Mouse (Mus musculus) right cerebral cortex, adult 18-20 months (tissue): ENCODE measurements around the gene Anks6.
"Not testable (repeated sequence)": the region's sequence is repeated elsewhere in the genome, so short reads cannot be mapped to it uniquely, and the experiment has no call there.

Source experiments
- DNase-seq: peaks from one replicate; pipeline ENCODE4 v3.0.0; 2022; ENCODE audit warnings: mixed read lengths

Gene Anks6

GRCm38 (mm10) chr4:47056791-47057509 lies at the start of gene Anks6:
Gene Anks6, minus strand, starts transcription at chr4:47057427.
- peak; percentile 81 for DNase-seq

GRCm38 (mm10) chr4:47103561-47103960 lies 46.3 kb upstream of the Anks6 start:
- no peak for DNase-seq

- DNase-seq = no peak
Measured at GRCm38 (mm10) chr4:47093647-47094046, 36.4 kb upstream of the Anks6 start.

- no peak for DNase-seq
Measured at GRCm38 (mm10) chr4:47093161-47093560, 35.9 kb upstream of the Anks6 start.

- no peak for DNase-seq
Measured at GRCm38 (mm10) chr4:47092387-47093021, 35.3 kb upstream of the Anks6 start.

GRCm38 (mm10) chr4:47091493-47092386 lies 34.5 kb upstream of the Anks6 start, which contains the start of gene Galnt12:
Gene Galnt12, plus strand, starts transcription at chr4:47091909.
- DNase-seq = peak; percentile 34

GRCm38 (mm10) chr4:47088671-47089070 lies 31.4 kb upstream of the Anks6 start:
- DNase-seq = no peak

- DNase-seq = no peak
Measured at GRCm38 (mm10) chr4:47083824-47084223, 26.6 kb upstream of the Anks6 start.

- no peak for DNase-seq
Measured at GRCm38 (mm10) chr4:47080647-47081010, 23.4 kb upstream of the Anks6 start.

GRCm38 (mm10) chr4:47079997-47080646 lies 22.9 kb upstream of the Anks6 start:
- DNase-seq = no peak

GRCm38 (mm10) chr4:47075054-47075453 lies 17.8 kb upstream of the Anks6 start:
- no peak for DNase-seq

- DNase-seq = no peak
Measured at GRCm38 (mm10) chr4:47060900-47061299, 3.7 kb upstream of the Anks6 start.

GRCm38 (mm10) chr4:47057510-47058325 lies 491 bp upstream of the Anks6 start:
- no peak for DNase-seq

GRCm38 (mm10) chr4:47055570-47056080 lies 1.6 kb downstream of the Anks6 start:
- DNase-seq = no peak

GRCm38 (mm10) chr4:47055170-47055569 lies 2.1 kb downstream of the Anks6 start:
- DNase-seq = not testable (repeated sequence)

GRCm38 (mm10) chr4:47051905-47052304 lies 5.3 kb downstream of the Anks6 start:
- no peak for DNase-seq

GRCm38 (mm10) chr4:47050642-47051381 lies 6.4 kb downstream of the Anks6 start:
- DNase-seq = no peak

GRCm38 (mm10) chr4:47050167-47050566 lies 7.1 kb downstream of the Anks6 start:
- DNase-seq = peak; percentile 91

GRCm38 (mm10) chr4:47049216-47049615 lies 8.0 kb downstream of the Anks6 start:
- no peak for DNase-seq

- no peak for DNase-seq
Measured at GRCm38 (mm10) chr4:47047765-47048164, 9.5 kb downstream of the Anks6 start.

- no peak for DNase-seq
Measured at GRCm38 (mm10) chr4:47046974-47047373, 10.3 kb downstream of the Anks6 start.
